Mouse (Mus musculus): ENCODE results near the gene Cradd.

The Cradd gene

GRCm38 (mm10) chr10:95239196-95240069 is 84.5 kb downstream of the Cradd start:
- no peak for DNase-seq (ENCODE audit: low spot score in 2 of 2)

GRCm38 (mm10) chr10:95238667-95239066 is 85.3 kb downstream of the Cradd start:
- DNase-seq (ENCODE audit: low spot score in 2 of 2): no peak

GRCm38 (mm10) chr10:95236226-95236625 is 87.7 kb downstream of the Cradd start:
- no peak for DNase-seq (ENCODE audit: low spot score in 2 of 2)

GRCm38 (mm10) chr10:95234661-95235060 is 89.3 kb downstream of the Cradd start:
- DNase-seq (ENCODE audit: low spot score in 2 of 2): no peak

- DNase-seq (ENCODE audit: low spot score in 2 of 2): no peak
Measured at GRCm38 (mm10) chr10:95233044-95233443, 90.9 kb downstream of the Cradd start.

GRCm38 (mm10) chr10:95232554-95232953 is 91.4 kb downstream of the Cradd start:
- DNase-seq (ENCODE audit: low spot score in 2 of 2): no peak

GRCm38 (mm10) chr10:95228192-95228591 is 95.7 kb downstream of the Cradd start:
- no peak for DNase-seq (ENCODE audit: low spot score in 2 of 2)

GRCm38 (mm10) chr10:95227590-95227989 is 96.3 kb downstream of the Cradd start:
- DNase-seq (ENCODE audit: low spot score in 2 of 2): no peak

- no peak for DNase-seq (ENCODE audit: low spot score in 2 of 2)
Measured at GRCm38 (mm10) chr10:95226772-95227171, 97.2 kb downstream of the Cradd start.

- no peak for DNase-seq (ENCODE audit: low spot score in 2 of 2)
Measured at GRCm38 (mm10) chr10:95225006-95225405, 98.9 kb downstream of the Cradd start.

GRCm38 (mm10) chr10:95223211-95223610 is 100.7 kb downstream of the Cradd start:
- DNase-seq (ENCODE audit: low spot score in 2 of 2): no peak

- no peak for DNase-seq (ENCODE audit: low spot score in 2 of 2)
Measured at GRCm38 (mm10) chr10:95221914-95222313, 102.0 kb downstream of the Cradd start.

- no peak for DNase-seq (ENCODE audit: low spot score in 2 of 2)
Measured at GRCm38 (mm10) chr10:95220536-95220935, 103.4 kb downstream of the Cradd start.

GRCm38 (mm10) chr10:95218683-95219060 is 105.3 kb downstream of the Cradd start:
- no peak for DNase-seq (ENCODE audit: low spot score in 2 of 2)

GRCm38 (mm10) chr10:95217956-95218682 is 105.8 kb downstream of the Cradd start:
- no peak for DNase-seq (ENCODE audit: low spot score in 2 of 2)

GRCm38 (mm10) chr10:95215324-95215723 is 108.6 kb downstream of the Cradd start:
- no peak for DNase-seq (ENCODE audit: low spot score in 2 of 2)

GRCm38 (mm10) chr10:95213820-95214219 is 110.1 kb downstream of the Cradd start:
- DNase-seq (ENCODE audit: low spot score in 2 of 2): no peak

GRCm38 (mm10) chr10:95213311-95213710 is 110.6 kb downstream of the Cradd start:
- no peak for DNase-seq (ENCODE audit: low spot score in 2 of 2)

GRCm38 (mm10) chr10:95211660-95212059 is 112.3 kb downstream of the Cradd start:
- DNase-seq (ENCODE audit: low spot score in 2 of 2): no peak

- no peak for DNase-seq (ENCODE audit: low spot score in 2 of 2)
Measured at GRCm38 (mm10) chr10:95210664-95211372, 113.1 kb downstream of the Cradd start.

GRCm38 (mm10) chr10:95210167-95210566 is 113.8 kb downstream of the Cradd start:
- DNase-seq (ENCODE audit: low spot score in 2 of 2): no peak

- no peak for DNase-seq (ENCODE audit: low spot score in 2 of 2)
Measured at GRCm38 (mm10) chr10:95207423-95207822, 116.5 kb downstream of the Cradd start.

Measured in right cerebral cortex, adult 2 months (tissue).